ENCODE assay signal across 8 mouse cellular contexts in the genomic region with DNA sequence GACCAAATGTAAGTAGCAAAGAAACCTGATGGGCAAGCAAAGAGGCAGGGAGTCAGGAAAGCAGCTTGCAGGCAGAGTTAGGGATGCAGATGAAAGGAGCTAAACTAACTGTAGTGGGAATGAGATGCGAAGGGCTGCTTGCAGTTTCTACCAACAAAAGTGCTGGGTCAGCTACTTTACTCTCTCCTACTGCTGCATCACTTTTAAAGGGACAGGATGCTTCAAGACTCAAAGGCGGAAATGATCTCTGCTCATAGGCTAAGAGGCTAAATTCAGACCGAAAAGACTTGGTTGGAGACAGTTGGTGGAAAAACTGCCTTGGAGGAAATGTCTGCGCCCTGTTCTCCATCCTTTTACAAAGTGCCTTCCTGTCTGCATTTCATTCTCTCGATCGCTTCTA. TPM values are rescaled to one million over a fixed set of nuclear protein-coding genes. Genes with fewer than 3 reads are reported as not detected.
DNase-seq lines count a peak whose midpoint lies in the region; ATAC-seq lines count a peak whose summit lies in the region.

No protein-coding gene starts in this region.

- ATAC-seq in kidney, embryonic 15.5 days (replicated peaks; ENCODE audit: low FRiP score) = no peak
- ATAC-seq in embryonic facial prominence, embryonic 12.5 days (ENCODE audit: insufficient number of reproducible peaks, insufficient read depth, low FRiP score, low TSS enrichment) = no peak
- no peak for ATAC-seq in intestine, embryonic 14.5 days (replicated peaks; ENCODE audit: low FRiP score, low TSS enrichment, low read depth)
- no peak for ATAC-seq in neural tube, embryonic 12.5 days (ENCODE audit: low FRiP score, low read depth)

- peaks cover 57% of the 10 kb centered on the region for H3K27me3 ChIP-seq in kidney, embryonic 15.5 days
- H3K27me3 ChIP-seq in embryonic facial prominence, embryonic 12.5 days = peaks cover 44% of the 10 kb centered on the region
- H3K27me3 ChIP-seq in intestine, embryonic 14.5 days (replicated peaks; ENCODE audit: control insufficient read depth, insufficient read depth, low read length) = peaks cover 49% of the 10 kb centered on the region
- peaks cover 36% of the 10 kb centered on the region for H3K27me3 ChIP-seq in neural tube, embryonic 12.5 days (replicated peaks)

- peaks cover 44% of the 10 kb centered on the region for H3K4me1 ChIP-seq in kidney, embryonic 15.5 days
- peaks cover 26% of the 10 kb centered on the region for H3K4me1 ChIP-seq in embryonic facial prominence, embryonic 12.5 days
- H3K4me1 ChIP-seq in intestine, embryonic 14.5 days (replicated peaks; ENCODE audit: control insufficient read depth, insufficient read depth, low read length) = peaks cover 11% of the 10 kb centered on the region; the same call in 1 of the 2 replicates
- peaks cover 34% of the 10 kb centered on the region for H3K4me1 ChIP-seq in neural tube, embryonic 12.5 days

- H3K27ac ChIP-seq in kidney, embryonic 15.5 days = no peak overlapping the region
- H3K27ac ChIP-seq in embryonic facial prominence, embryonic 12.5 days = no peak overlapping the region
- H3K27ac ChIP-seq in intestine, embryonic 14.5 days (ENCODE audit: low read depth) = 0 out of 2 replicates have a peak overlapping the region, but pooled peaks have one; percentile 74
- no peak overlapping the region for H3K27ac ChIP-seq in neural tube, embryonic 12.5 days

- no peaks in the 10 kb centered on the region for H3K36me3 ChIP-seq in kidney, embryonic 15.5 days
- H3K36me3 ChIP-seq in embryonic facial prominence, embryonic 12.5 days = no peaks in the 10 kb centered on the region
- H3K36me3 ChIP-seq in intestine, embryonic 14.5 days (ENCODE audit: control insufficient read depth, insufficient read depth, low read length) = no peaks in the 10 kb centered on the region
- H3K36me3 ChIP-seq in neural tube, embryonic 12.5 days = no peaks in the 10 kb centered on the region

- no peaks in the 10 kb centered on the region for H3K9me3 ChIP-seq in kidney, embryonic 15.5 days (replicated peaks)
- H3K9me3 ChIP-seq in embryonic facial prominence, embryonic 12.5 days = no peaks in the 10 kb centered on the region
- H3K9me3 ChIP-seq in intestine, embryonic 14.5 days (ENCODE audit: control insufficient read depth, low read length) = no peaks in the 10 kb centered on the region
- H3K9me3 ChIP-seq in neural tube, embryonic 12.5 days = no peaks in the 10 kb centered on the region

- H3K9ac ChIP-seq in kidney, embryonic 15.5 days = 0 out of 2 replicates have a peak overlapping the region, but pooled peaks have one; percentile 63
- no peak overlapping the region for H3K9ac ChIP-seq in embryonic facial prominence, embryonic 12.5 days
- no peak overlapping the region; the same call in 1 of the 2 replicates for H3K9ac ChIP-seq in intestine, embryonic 14.5 days (ENCODE audit: low read length)
- no peak overlapping the region for H3K9ac ChIP-seq in neural tube, embryonic 12.5 days

- peak overlapping the region; percentile 97 for H3K4me2 ChIP-seq in kidney, embryonic 15.5 days
- H3K4me2 ChIP-seq in embryonic facial prominence, embryonic 12.5 days (replicated peaks) = peak overlapping the region; percentile 93
- peak overlapping the region; percentile 77 for H3K4me2 ChIP-seq in intestine, embryonic 14.5 days (ENCODE audit: low read length)
- peak overlapping the region; percentile 96 for H3K4me2 ChIP-seq in neural tube, embryonic 12.5 days (replicated peaks)

- 3% methylated on average over 6 of the region's 6 CpGs for WGBS in kidney, embryonic 15.5 days
- WGBS in embryonic facial prominence, embryonic 12.5 days = under 1% methylated on average over 6 of the region's 6 CpGs
- WGBS in intestine, embryonic 14.5 days = 4% methylated on average over 6 of the region's 6 CpGs
- 3% methylated on average over 6 of the region's 6 CpGs for WGBS in neural tube, embryonic 12.5 days

- no peak for DNase-seq in kidney, adult 18-20 months
- DNase-seq in intestine, embryonic 14.5 days (ENCODE audit: low spot score) = no peak
- DNase-seq in left cerebral cortex, adult 18-20 months (ENCODE audit: low spot score in 2 of 2) = no peak
- no peak for DNase-seq in lung, postnatal 14 days
- DNase-seq in B cell, adult 2 months = no peak

- peak overlapping the region; percentile 57 for H3K4me3 ChIP-seq in kidney, embryonic 15.5 days (replicated peaks)
- peak overlapping the region; percentile 49 for H3K4me3 ChIP-seq in embryonic facial prominence, embryonic 12.5 days
- H3K4me3 ChIP-seq in intestine, embryonic 14.5 days (ENCODE audit: low read depth, low read length) = peak overlapping the region; percentile 56; the same call in 1 of the 2 replicates
- H3K4me3 ChIP-seq in neural tube, embryonic 12.5 days = no peak overlapping the region

RNA-seq across cellular contexts. Expression of gene Fgf9, which starts 0.4 kb away (rescaled TPM):
- polyA plus RNA-seq in kidney, embryonic 15.5 days (2015; fragmentation: Nextera tagmentation; extraction: Ambion mirVana) = 6.7 and 7.9 TPM in 2 replicates
- 10.5 and 11.8 TPM in 2 replicates for polyA plus RNA-seq in embryonic facial prominence, embryonic 12.5 days (2016; fragmentation: Nextera tagmentation; extraction: Ambion mirVana)
- 21.1 and 22.1 TPM in 2 replicates for polyA plus RNA-seq in intestine, embryonic 14.5 days (2014; fragmentation: Nextera tagmentation; extraction: Ambion mirVana)
- 10.9 and 11.3 TPM in 2 replicates for polyA plus RNA-seq in neural tube, embryonic 12.5 days (2016; fragmentation: Nextera tagmentation; extraction: Ambion mirVana)
- 10 to 100 TPM; 22.5 to 25.3 TPM for total RNA-seq in left cerebral cortex, adult 18-20 months (2021)
